Mouse (Mus musculus): Measurements from ENCODE around the gene Mcrip1. TPM values are rescaled to one million over a fixed set of nuclear protein-coding genes. Genes with fewer than 3 reads are reported as not detected.

Gene Mcrip1
- total RNA-seq, 2 experiments from 2014 or later = 21.7 to 22.1 TPM

DNA sequence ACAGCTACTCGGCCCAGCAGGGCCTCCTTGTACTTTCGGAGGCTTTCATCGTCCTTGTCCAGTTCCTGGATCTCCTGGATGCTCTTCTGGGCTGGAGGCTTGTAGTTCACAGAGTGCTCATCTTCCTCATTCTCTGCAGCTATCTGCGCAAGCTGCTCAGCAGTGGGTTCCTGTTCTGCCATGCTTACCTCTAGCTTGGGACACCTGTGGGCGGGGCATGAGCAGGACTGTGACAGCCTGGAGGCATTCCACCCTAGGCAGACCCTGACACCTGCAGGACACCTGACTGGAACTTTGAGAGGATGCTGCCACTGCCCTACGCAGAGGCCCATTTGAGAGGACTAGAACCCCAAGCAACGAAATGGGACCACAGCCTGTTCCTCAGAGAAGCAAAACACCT is 30.7 kb upstream of the Mcrip1 start:
- peak; percentile 18 for DNase-seq
- Histone ChIP-seq H3K4me3 (peak overlapping the region; percentile 89), H3K27ac (peak overlapping the region; percentile 99)
- intact Hi-C loops (cut with DNase I) = no loop called here
- TF ChIP-seq CTCF (IDR thresholded peaks at IDR 0.05) = no peak

DNA sequence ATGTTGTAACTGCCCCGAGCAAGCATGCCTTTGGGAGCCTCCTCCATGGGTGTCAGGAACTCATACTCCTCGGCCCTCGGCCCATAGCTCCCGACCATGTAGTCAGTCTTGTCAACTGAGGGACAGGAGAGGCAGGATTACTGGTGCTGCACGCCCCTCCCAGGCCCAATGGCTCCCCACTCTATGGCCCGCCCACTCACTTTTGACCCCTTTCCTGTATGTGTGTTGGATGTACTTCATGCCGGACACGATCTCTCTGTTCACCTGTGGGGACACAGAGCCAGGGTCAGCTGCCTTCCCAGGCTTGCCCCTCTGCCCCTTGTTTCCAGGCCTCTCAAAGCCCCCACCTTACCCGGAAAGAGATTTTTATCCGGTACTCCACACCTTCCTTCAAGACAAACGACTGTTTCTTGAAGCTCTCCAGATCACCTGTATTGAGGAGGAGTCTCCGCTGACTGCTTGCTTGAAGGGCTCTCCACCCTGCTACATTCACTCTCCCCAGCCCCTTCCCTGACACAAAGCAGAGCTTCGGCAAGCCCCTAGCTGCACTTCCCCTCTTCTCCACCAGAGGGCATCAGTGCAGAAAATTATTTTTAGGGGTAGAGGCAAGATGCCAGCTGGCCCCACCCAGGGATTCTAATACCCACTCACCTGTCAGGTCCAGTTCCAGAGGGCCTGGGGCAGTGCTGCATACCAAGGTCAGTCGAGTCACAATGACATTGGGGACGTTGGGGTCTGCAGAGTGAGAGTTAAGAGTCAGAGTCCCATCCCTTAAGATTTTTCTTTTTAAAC is 30.0 kb upstream of the Mcrip1 start:
- intact Hi-C loops (cut with DNase I) = loop anchor here (2.0 to 5.0 kb wide), 3 partner anchors 33 to 65 kb away; no protein-coding TSS in a partner anchor
- peak; percentile 83 for DNase-seq
- peak; percentile 99 for TF ChIP-seq CTCF (IDR thresholded peaks at IDR 0.05)
- peak overlapping the region; percentile 89 for H3K4me3 ChIP-seq
- H3K27ac ChIP-seq = peak overlapping the region; percentile 99

DNA sequence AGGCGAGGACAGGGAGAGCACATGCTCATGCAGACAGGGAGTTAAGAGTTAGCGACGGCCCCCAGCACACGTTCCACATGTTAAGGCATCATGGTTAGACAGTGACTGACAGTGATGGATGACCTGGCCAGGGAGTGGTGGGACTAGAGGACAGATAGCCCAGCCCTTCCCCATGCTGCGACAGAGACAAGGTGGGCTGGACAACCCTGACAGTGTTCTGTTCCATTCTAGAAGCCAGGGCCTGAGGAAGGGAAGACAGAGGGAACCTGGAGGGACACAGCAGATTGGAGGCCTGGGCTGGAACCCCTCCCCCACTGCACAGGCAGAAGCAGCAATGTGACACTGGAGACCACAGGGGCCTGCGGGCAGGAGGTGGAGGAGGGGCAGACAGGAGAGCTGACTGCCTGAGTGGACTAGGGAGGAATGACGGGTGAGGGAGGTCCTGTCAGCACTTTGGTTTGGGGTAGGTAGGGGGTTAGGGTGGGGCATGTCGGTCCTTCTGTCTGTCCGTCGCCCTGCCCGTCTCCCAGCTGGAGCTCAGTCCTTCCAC is 29.2 kb upstream of the Mcrip1 start:
- Histone ChIP-seq H3K4me3 (peak overlapping the region; percentile 89; the same call in 1 of the 2 replicates), H3K27ac (peak overlapping the region; percentile 99)
- no peak for TF ChIP-seq CTCF (IDR thresholded peaks at IDR 0.05)
- intact Hi-C loops (cut with DNase I) = loop anchor here (2.0 to 5.0 kb wide), 3 partner anchors 34 to 64 kb away; no protein-coding TSS in a partner anchor
- DNase-seq = no peak

DNA sequence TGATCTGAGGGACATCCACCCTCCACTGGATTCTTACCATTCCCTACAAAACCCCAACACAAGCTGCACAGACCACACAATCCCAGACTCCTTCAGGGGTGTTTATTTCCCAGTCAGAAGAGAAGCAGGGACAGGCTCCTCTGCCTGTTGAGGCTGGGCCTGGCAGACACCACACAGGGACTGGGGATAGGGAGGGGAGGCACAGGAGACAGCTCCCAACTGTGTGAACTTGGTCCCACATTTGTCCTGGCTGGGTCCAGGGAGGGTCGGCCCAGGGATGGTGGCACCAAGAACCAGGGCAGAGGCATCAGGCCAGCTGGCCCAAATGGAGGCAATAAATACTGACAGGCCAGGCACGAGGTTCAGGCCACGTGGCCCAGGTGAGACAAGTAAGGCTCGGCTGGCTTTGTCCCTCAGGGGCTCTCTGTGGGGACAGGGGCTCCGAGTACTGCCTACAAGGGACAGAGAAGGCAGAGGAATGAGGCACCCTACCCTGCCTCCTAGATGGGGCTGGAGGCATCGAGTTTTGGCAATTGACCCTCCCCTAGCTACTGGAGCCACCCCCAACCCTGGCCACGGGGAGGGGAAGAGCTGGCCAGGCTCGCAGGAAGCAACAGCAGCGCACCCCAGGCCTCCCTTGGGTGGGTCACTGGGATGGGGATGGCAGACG is 28.6 kb upstream of the Mcrip1 start:
- TF ChIP-seq CTCF (IDR thresholded peaks at IDR 0.05) = no peak
- DNase-seq = peak; percentile 61
- peak overlapping the region; percentile 99 for H3K27ac ChIP-seq
- intact Hi-C loops (cut with DNase I) = loop anchor here (2.0 to 5.0 kb wide), 3 partner anchors 34 to 63 kb away; no protein-coding TSS in a partner anchor
- peak overlapping the region; percentile 21; the same call in 1 of the 2 replicates for H3K4me3 ChIP-seq

DNA sequence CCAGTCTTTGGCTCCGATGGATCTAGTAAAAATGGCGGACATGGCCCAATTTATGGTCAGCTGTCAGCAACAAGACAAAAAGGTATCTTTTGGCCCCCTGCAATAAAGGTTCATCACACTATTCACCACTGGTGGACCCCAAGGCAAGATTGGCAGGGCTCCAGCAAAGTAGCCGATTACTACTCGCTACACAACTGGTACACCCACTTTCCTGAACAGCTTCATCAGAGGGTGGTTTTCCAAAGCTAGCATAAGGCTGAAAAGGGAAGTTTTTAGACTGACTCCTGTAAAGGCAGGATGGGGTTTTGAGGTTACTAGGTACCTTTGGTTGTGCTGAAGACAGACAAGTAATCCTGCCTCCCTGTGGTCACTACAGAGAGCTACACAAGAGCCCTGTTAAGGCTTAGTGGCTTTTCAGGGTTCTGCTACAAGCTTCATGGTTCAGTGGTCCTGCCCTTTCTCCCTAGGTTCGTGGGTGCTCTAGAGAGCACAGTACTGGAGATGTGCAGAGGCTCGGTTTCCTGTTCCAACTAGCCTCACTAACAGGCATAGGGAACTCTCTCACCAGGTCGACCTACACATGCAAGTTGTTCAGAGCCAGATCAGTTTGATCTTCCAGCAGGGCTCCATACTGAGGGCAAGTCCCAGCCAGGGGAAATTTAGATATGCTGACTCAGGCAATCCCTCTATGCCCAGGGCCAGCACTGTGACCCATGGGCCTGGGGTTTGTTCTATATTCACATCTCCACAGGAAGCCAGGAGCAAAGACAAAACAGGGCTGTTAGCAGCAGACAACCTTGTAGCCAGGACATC is 27.9 kb upstream of the Mcrip1 start:
- DNase-seq = no peak
- TF ChIP-seq CTCF (IDR thresholded peaks at IDR 0.05) = peak; percentile 61

DNA sequence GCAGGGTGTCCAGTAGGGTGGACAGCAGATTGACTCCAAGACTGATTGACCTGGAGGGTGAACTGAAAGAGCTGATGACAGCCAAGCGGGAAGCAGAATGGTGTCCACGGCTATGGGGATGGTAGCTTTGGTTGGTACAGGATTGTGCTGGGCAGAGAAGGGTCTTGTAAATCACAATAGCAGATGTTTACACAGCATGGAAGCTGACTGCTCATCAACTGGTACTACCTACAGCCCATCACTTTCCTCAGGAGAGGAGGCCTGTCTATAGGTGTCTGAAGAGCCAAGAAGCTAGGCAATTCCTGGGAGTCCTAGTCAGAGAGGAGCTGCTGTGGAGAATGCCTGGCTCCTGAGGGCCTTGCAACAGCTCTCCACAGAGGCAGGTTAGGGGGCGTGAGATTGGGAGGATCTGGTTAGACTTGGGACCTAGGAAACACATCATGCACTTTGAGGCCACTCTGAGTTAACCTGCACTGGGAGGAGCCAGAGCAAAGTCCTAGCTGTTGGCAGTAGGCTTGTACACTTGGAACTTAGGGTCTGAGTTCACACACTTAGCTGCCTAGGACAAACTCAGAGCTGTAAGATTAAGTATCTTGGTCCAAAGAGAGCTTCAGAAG is 26.9 kb upstream of the Mcrip1 start:
- intact Hi-C loops (cut with DNase I) = loop anchor here (5.0 kb wide), 2 partner anchors 34 to 36 kb away; no protein-coding TSS in a partner anchor
- DNase-seq = no peak
- H3K4me3 ChIP-seq = no peak overlapping the region
- no peak for TF ChIP-seq CTCF (IDR thresholded peaks at IDR 0.05)
- peak overlapping the region; percentile 99; the same call in 1 of the 2 replicates for H3K27ac ChIP-seq

More for the DNA sequence above, 27.9 kb upstream of the Mcrip1 start:
- Histone ChIP-seq H3K4me3 (no peak overlapping the region), H3K27ac (peak overlapping the region; percentile 99)
- intact Hi-C loops (cut with DNase I) = loop anchor here (2.0 to 5.0 kb wide), 3 partner anchors 35 to 63 kb away; no protein-coding TSS in a partner anchor

DNA sequence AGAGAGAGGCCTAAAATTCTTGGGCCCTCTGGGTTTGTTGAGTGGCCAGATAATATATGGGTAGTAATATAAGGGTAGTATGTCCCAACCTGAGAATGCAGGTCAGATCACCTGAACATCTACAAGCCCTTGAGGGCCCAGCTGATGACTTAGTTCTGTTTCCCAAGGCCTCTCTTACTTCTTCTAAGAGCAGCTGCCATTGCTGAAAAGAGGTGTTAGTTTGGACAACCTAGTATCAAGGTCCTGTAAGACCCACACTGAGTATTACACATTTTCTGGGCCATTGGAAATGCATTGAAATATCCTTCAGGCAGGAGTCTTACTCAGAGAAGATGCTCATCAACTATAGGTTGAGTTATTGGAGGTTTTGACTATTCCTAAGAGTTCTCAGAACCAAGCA is 26.4 kb upstream of the Mcrip1 start:
- Histone ChIP-seq H3K4me3 (no peak overlapping the region), H3K27ac (no peak overlapping the region)
- intact Hi-C loops (cut with DNase I) = loop anchor here (5.0 kb wide), 2 partner anchors 34 to 36 kb away; no protein-coding TSS in a partner anchor
- DNase-seq = no peak
- no peak for TF ChIP-seq CTCF (IDR thresholded peaks at IDR 0.05)

DNA sequence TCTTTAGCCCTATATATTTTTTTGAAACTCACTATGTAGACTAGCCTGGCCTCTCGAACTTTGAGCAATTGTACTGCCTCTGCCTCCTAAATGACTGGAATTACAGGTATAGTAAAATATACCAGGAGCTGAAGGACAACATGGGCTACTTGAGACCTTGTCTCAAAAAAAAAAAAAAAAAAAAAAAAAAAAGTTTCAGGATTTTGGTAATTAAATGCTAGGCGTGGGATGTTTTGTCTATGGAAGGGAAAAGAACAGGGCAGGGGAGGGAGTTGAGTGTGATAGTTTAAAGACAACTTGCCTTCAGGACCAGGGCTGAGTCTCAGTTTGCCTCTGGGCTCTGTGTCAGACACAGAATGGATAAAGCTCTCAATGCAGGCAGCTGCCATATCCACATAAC is 25.5 kb upstream of the Mcrip1 start:
- H3K27ac ChIP-seq = no peak overlapping the region
- H3K4me3 ChIP-seq = no peak overlapping the region
- TF ChIP-seq CTCF (IDR thresholded peaks at IDR 0.05) = no peak
- no peak for DNase-seq
- intact Hi-C loops (cut with DNase I) = loop anchor here (5.0 kb wide), 2 partner anchors 33 to 37 kb away; no protein-coding TSS in a partner anchor

DNA sequence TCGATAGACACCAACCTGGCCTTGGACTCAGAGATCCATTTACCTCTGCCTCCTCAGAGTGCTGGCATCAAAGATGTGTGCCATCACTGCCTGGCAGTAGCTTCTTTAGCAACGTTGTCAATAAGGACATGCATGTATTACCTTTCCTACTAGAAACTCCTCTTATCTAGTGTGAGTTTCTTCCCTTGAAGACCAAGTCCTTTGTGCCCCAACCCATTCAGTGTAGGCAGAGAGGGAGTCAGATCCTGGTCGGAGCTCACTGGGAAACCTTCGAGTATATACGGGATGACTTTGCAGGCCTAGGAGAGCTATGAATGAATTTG is 24.7 kb upstream of the Mcrip1 start:
- Histone ChIP-seq H3K27ac (peak overlapping the region; percentile 99), H3K4me3 (peak overlapping the region; percentile 76)
- no peak for TF ChIP-seq CTCF (IDR thresholded peaks at IDR 0.05)
- intact Hi-C loops (cut with DNase I) = no loop called here
- DNase-seq = no peak

DNA sequence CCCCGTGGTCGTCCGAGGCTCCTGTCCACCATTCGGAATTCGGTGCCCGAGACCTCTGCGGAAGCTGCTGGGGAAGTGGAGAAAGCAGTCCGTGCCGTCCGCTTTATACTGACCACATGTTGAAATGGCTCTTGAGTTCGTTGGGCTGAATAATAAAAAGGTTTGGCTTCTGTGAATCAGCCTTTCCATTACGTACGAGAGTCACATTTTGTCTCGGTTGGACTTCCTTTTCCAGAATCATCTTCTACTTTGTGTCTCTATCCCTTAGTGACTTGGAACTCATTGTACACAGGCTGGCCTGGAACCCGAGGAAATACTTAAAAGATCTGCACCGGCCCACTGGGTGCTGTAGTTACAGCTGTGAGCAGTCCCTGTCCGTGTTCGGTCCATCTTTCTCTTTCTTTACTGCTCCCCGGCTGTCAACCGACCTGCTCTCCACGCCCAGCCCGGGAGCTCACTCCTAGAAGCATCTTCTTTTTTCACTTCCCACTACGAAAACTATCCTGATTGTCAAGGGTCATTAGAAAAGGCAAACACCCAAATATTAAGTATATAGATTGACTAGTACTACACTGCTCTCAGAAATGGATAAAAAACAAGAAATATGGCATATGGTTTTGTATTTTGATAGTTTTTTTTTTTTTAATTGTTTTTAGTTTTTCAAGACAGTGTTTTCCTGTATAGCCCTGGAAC is 24.2 kb upstream of the Mcrip1 start:
- no peak for TF ChIP-seq CTCF (IDR thresholded peaks at IDR 0.05)
- intact Hi-C loops (cut with DNase I) = no loop called here
- DNase-seq = no peak
- peak overlapping the region; percentile 99 for H3K27ac ChIP-seq
- H3K4me3 ChIP-seq = peak overlapping the region; percentile 76

Data from gastrocnemius, adult 2 months (tissue).